Mouse (Mus musculus): ENCODE data around the gene Wfdc6a. TPM values are rescaled to one million over a fixed set of nuclear protein-coding genes. Genes with fewer than 3 reads are reported as not detected.
"Not testable (repeated sequence)": the region's sequence is repeated elsewhere in the genome, so short reads cannot be mapped to it uniquely, and the experiment has no call there.

The Wfdc6a gene
- polyA plus RNA-seq, 1 experiment: not detected

DNA sequence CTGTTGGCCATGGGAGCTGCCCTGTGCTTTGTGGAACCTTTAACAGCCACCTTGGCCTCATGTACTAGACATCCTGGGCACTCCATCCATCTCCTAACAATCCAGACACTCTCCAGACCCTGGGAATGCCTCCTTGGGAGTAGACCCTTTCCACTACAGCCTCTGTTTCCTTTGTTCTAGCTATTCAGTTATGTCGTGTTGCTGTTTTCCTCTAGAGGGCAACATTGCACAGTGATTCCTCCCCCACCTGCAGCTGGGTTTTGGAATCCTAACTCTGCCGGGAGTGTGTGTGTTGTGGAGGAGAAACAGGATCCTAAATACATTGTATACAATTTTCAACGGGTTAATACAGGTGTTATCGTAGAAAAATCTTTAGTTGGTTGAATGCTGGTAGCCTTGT, 6.8 kb upstream of the Wfdc6a start:
- no peaks in the 10 kb centered on the region for H3K4me1 ChIP-seq (ENCODE audit: control insufficient read depth, insufficient read depth, low read length)
- no peak overlapping the region for H3K27ac ChIP-seq (ENCODE audit: insufficient read depth, low read depth, low read length)
- no peak overlapping the region for H3K4me3 ChIP-seq (ENCODE audit: insufficient read depth, low read depth, low read length)
- TF ChIP-seq CTCF (IDR thresholded peaks at IDR 0.05; ENCODE audit: insufficient read depth, low read depth, low read length) (no peak), POLR2A (IDR thresholded peaks at IDR 0.05; ENCODE audit: insufficient read depth, low read depth, low read length) (no peak)
- WGBS: 4% methylated on average over 4 of the region's 4 CpGs

DNA sequence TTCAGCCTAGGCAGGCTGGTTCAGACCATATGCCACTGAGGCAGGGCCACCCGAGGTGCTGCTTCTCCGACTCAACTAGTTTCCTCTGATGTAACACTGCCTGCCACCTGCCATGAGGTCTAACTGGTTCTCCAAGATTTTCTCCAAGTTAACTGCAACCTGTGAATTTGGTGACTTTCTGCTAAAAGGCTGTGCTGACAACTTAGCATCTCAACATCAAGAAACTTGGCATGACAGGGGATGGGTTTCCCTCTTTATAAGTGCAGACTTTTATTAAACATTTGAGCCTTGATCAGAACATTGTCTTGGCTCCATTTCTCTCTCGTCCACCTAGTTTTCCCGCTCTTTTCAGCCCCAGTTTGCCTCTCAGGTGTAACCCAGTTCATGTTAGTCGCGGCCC, 11.9 kb downstream of the Wfdc6a start, which contains the start of gene Spint3:
TSS of gene Spint3 (minus strand) at position 101 of the 400 bp plus-strand sequence.
- H3K4me3 ChIP-seq (ENCODE audit: insufficient read depth, low read depth, low read length); H3K27ac ChIP-seq (ENCODE audit: insufficient read depth, low read depth, low read length); H3K4me1 ChIP-seq (ENCODE audit: control insufficient read depth, insufficient read depth, low read length): not testable (repeated sequence)
- WGBS: 91% methylated on average over 6 of the region's 6 CpGs

DNA sequence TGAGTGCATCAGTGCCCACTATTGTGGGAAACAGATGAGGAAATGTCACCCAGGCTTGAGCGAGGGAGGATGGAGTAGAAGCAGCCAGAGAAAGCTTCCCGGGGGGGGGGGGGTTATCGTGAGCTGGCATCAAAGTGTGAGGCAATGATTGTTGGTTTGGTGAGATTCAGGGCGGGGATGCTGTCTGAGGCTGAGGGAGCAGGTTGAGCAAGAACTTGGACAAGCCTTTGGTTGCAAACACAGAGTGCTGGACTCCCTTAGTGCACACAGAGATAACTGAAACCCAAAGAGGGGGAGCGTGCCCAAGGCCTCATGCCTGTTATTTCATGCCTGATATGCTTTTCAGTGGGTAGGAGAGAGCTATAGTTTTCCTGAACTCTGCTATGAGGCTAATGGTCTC, 17.8 kb downstream of the Wfdc6a start:
- TF ChIP-seq POLR2A (IDR thresholded peaks at IDR 0.05; ENCODE audit: insufficient read depth, low read depth, low read length): no peak
- no peak for TF ChIP-seq CTCF (IDR thresholded peaks at IDR 0.05; ENCODE audit: insufficient read depth, low read depth, low read length)
- WGBS: 74% methylated on average over 5 of the region's 5 CpGs
- Histone ChIP-seq H3K4me1 (ENCODE audit: control insufficient read depth, insufficient read depth, low read length) (peaks cover 6% of the 10 kb centered on the region), H3K27ac (ENCODE audit: insufficient read depth, low read depth, low read length) (no peak overlapping the region), H3K4me3 (ENCODE audit: insufficient read depth, low read depth, low read length) (no peak overlapping the region)

DNA sequence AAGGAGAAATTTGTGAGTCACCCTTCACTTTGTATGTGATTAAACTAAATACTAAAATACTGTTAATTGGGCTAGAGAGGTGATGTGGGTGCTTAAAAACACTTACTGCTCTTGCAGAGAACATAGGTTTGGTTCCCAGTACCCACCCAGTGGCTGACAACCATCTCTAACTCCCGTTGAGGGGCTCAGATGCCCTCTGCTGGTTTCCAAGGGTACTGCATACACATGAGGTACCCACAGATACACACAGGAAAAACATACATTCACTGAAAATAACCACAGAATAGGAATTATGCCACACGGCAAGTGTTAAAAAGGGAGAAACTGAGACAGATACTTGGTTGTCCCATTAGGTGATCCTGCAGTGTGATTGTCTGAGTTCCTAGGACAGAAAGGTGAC, 18.2 kb downstream of the Wfdc6a start:
- Histone ChIP-seq H3K4me1 (ENCODE audit: control insufficient read depth, insufficient read depth, low read length) (peaks cover 6% of the 10 kb centered on the region), H3K27ac (ENCODE audit: insufficient read depth, low read depth, low read length) (no peak overlapping the region), H3K4me3 (ENCODE audit: insufficient read depth, low read depth, low read length) (no peak overlapping the region)
- 78% methylated on average over 2 of the region's 2 CpGs for WGBS
- TF ChIP-seq CTCF (IDR thresholded peaks at IDR 0.05; ENCODE audit: insufficient read depth, low read depth, low read length): no peak
- TF ChIP-seq POLR2A (IDR thresholded peaks at IDR 0.05; ENCODE audit: insufficient read depth, low read depth, low read length): no peak

DNA sequence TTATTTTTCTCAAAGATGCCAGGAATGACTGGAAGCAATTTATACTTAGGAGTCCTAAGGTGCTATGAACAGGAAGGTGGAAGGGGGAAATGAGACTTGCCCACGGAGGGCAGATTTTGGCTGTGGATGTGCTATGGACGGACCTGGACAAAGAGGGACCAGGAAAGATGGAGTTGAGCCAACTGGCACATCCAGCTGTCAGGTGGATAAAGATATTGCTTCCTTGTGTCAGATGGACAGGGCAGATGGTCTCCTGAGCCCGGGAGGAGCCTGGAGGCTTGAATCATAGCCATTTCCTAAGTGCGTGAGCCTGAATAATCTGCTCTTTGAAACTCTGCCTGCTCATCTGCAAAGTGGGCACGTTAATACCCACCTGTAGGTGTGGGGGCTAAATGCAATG, 20.9 kb downstream of the Wfdc6a start:
- no peak for TF ChIP-seq POLR2A (IDR thresholded peaks at IDR 0.05; ENCODE audit: insufficient read depth, low read depth, low read length)
- no peak for TF ChIP-seq CTCF (IDR thresholded peaks at IDR 0.05; ENCODE audit: insufficient read depth, low read depth, low read length)
- peaks cover 6% of the 10 kb centered on the region for H3K4me1 ChIP-seq (ENCODE audit: control insufficient read depth, insufficient read depth, low read length)
- no peak overlapping the region for H3K4me3 ChIP-seq (ENCODE audit: insufficient read depth, low read depth, low read length)
- no peak overlapping the region for H3K27ac ChIP-seq (ENCODE audit: insufficient read depth, low read depth, low read length)
- 69% methylated on average over 5 of the region's 5 CpGs for WGBS

DNA sequence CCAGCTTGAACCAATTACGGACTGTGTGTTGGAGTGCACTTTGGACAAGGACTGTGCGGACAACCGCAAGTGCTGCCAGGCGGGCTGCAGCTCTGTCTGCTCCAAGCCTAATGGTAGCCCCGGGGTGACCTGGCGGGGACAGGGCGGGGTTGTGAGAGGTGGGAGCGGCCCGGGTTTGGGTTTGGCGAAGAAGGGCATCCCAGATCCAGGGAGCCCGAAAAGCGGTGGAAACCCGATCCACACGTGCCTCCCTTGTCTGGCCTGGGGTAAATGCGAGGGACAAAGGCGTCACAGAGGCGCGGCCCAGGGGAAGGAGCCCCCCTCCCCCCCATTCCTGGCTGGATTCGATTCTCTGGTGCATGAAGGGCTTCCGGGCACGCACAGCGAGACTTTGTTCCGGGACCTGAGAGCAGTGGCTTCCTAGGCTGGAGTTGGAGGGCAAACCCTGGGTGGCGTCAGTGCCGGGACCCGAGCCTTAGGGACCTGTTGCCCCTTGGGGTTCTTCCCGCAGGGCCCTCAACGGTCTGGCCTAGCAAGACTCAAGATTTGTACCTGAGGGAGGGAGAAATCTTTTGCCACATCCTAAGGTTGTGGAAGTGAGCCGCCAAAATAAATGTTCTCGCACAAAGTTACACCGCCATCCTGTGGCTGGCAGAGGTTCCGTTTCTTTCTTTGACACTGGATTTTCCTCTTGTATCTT, 21.8 kb downstream of the Wfdc6a start:
- Histone ChIP-seq H3K27ac (ENCODE audit: insufficient read depth, low read depth, low read length) (no peak overlapping the region), H3K4me1 (ENCODE audit: control insufficient read depth, insufficient read depth, low read length) (peaks cover 6% of the 10 kb centered on the region), H3K4me3 (ENCODE audit: insufficient read depth, low read depth, low read length) (peak overlapping the region; percentile 27)
- TF ChIP-seq CTCF (IDR thresholded peaks at IDR 0.05; ENCODE audit: insufficient read depth, low read depth, low read length) (peak; percentile 34; the same call in 1 of the 2 replicates), POLR2A (IDR thresholded peaks at IDR 0.05; ENCODE audit: insufficient read depth, low read depth, low read length) (no peak)
- under 1% methylated on average over 32 of the region's 32 CpGs for WGBS

DNA sequence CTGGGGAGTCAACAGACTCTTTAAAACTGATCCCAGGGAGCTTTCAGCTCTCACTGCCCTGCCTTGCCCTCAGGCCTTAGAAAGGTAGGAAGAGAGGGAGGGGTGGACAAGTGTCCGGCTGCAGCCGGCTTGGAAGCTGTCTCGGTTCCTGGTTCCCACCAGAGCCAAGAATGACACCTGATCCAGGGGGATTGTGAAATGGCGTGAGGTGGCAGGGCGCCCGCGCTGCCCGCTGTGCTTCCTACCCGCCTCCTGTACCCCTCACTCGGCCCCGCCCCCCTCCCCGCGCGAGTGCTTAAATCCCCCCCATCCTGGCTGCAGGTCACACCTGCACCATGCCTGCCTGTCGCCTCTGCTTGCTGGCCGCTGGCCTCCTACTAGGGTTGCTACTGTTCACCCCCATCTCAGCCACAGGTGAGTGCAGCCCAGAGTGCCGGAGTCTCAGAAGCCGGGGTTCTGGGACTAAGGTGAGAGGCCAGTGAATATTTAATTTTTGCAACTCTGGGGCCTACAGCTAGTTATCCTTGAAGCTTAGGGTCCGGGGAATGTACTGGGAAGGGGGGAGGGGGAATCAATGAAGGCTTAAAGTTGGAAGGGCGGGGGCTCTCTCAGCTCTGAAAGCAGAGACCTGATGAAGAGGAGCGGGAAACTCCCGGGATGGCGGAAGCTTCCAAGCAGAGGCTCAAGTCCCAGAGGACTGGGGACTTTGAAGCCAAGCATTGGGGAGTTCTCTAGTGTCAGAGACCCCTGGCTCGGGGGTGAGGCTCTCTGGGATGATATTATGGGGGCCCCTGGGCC, 22.7 kb downstream of the Wfdc6a start, which contains the start of gene Wfdc2:
TSS of gene Wfdc2 (plus strand) at position 23 of the 798 bp plus-strand sequence.
- Histone ChIP-seq H3K4me1 (ENCODE audit: control insufficient read depth, insufficient read depth, low read length) (peaks cover 6% of the 10 kb centered on the region), H3K27ac (ENCODE audit: insufficient read depth, low read depth, low read length) (no peak within 1 kb of the TSS), H3K4me3 (ENCODE audit: insufficient read depth, low read depth, low read length) (no peak within 1 kb of the TSS)
- TF ChIP-seq POLR2A (IDR thresholded peaks at IDR 0.05; ENCODE audit: insufficient read depth, low read depth, low read length) (no peak), CTCF (IDR thresholded peaks at IDR 0.05; ENCODE audit: insufficient read depth, low read depth, low read length) (no peak)
- 19% methylated on average over 24 of the region's 24 CpGs for WGBS

DNA sequence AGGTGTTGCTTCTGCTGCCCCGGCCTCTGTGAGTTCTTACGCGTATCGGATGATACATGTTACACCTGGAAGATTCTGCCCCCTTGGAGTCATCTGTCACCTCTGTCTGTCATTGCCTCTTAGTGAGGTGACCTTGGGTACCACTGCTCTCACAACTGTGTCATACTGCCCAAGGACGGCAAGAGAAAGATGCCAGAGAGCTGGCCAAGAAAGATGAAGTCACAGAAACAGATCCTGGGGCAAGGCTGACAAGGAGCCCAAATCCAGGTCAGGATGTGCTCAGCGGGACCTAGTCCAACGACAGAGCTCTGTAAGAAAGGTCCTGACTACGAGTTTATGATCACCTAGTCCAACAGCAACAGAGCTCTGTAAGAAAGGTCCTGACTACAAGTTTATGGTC, 25.1 kb downstream of the Wfdc6a start:
- Histone ChIP-seq H3K27ac (ENCODE audit: insufficient read depth, low read depth, low read length) (no peak overlapping the region), H3K4me1 (ENCODE audit: control insufficient read depth, insufficient read depth, low read length) (peaks cover 6% of the 10 kb centered on the region), H3K4me3 (ENCODE audit: insufficient read depth, low read depth, low read length) (no peak overlapping the region)
- TF ChIP-seq CTCF (IDR thresholded peaks at IDR 0.05; ENCODE audit: insufficient read depth, low read depth, low read length) (no peak), POLR2A (IDR thresholded peaks at IDR 0.05; ENCODE audit: insufficient read depth, low read depth, low read length) (no peak)
- 88% methylated on average over 8 of the region's 8 CpGs for WGBS

DNA sequence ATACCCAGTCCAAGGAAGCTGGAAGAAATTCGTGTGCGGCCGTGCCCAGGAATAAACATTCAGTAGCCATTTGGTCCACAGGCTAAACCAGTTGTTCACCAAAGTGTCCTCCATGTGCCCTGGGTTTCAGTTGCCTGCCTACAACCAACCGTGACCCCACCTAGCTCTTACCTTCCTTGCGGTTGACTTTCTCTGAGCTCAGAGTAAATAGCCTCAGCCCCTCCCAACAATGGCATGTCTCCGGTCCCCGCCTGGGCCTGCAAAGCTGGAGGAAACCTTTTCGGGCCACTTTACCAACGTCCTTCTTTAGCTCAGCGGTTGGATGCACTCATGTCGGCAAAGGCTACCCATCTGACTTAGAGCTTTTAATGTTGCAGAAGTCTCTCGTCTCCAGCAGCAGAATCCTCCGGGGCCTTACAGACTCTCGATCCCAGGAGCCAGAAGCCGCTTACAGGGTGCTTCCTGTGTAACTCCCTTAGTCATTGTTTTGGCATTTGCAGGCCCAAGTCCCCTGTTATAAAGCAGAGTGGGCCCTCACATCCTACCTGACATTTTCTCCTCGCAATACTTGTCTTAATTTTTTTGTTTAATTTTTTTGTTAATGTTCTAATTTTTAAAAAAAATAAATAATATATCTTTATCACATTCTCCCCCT, 26.1 kb downstream of the Wfdc6a start:
- H3K27ac ChIP-seq (ENCODE audit: insufficient read depth, low read depth, low read length): no peak overlapping the region
- TF ChIP-seq CTCF (IDR thresholded peaks at IDR 0.05; ENCODE audit: insufficient read depth, low read depth, low read length): no peak
- TF ChIP-seq POLR2A (IDR thresholded peaks at IDR 0.05; ENCODE audit: insufficient read depth, low read depth, low read length): no peak
- H3K4me1 ChIP-seq (ENCODE audit: control insufficient read depth, insufficient read depth, low read length): peaks cover 6% of the 10 kb centered on the region
- 74% methylated on average over 16 of the region's 16 CpGs for WGBS
- H3K4me3 ChIP-seq (ENCODE audit: insufficient read depth, low read depth, low read length): no peak overlapping the region
